Mouse (Mus musculus): ENCODE measurements around the gene Eapp. TPM values are rescaled to one million over a fixed set of nuclear protein-coding genes. Genes with fewer than 3 reads are reported as not detected.

Eapp gene
- polyA plus RNA-seq, 1 experiment: 7.1 TPM

GRCm38 (mm10) chr12:54656039-54656395 is 39.7 kb downstream of the Eapp start:
- Histone ChIP-seq H3K27me3 (ENCODE audit: control insufficient read depth, insufficient read depth, low read length) (no peaks in the 10 kb centered on the region), H3K27ac (ENCODE audit: insufficient read depth, low read length) (peak overlapping the region; percentile 61)
- WGBS: under 1% methylated on average over 22 of the region's 22 CpGs

GRCm38 (mm10) chr12:54655292-54656038 is 40.2 kb downstream of the Eapp start:
- Histone ChIP-seq H3K4me3 (ENCODE audit: extremely low read depth, insufficient read depth, insufficient read length) (peak overlapping the region; percentile 95), H3K4me1 (ENCODE audit: control insufficient read depth, insufficient read depth, insufficient read length) (peaks cover 5% of the 10 kb centered on the region; the same call in 1 of the 2 replicates), H3K27ac (ENCODE audit: insufficient read depth, low read length) (0 out of 2 replicates have a peak overlapping the region, but pooled peaks have one; percentile 61), H3K36me3 (ENCODE audit: control insufficient read depth, insufficient read depth, low read length) (no peaks in the 10 kb centered on the region), H3K27me3 (ENCODE audit: control insufficient read depth, insufficient read depth, low read length) (no peaks in the 10 kb centered on the region)
- TF ChIP-seq POLR2A (IDR thresholded peaks at IDR 0.05; ENCODE audit: low read depth, low read length) (no peak), CTCF (IDR thresholded peaks at IDR 0.05; ENCODE audit: extremely low read depth, insufficient read depth, insufficient read length, insufficient replicate concordance) (no peak)
- WGBS: 8% methylated on average over 16 of the region's 16 CpGs
- DNase-seq (ENCODE audit: low read depth in 1 of 2, low spot score in 2 of 2): peak in 1 of 2 experiments; percentile 3

More at GRCm38 (mm10) chr12:54656039-54656395, 39.7 kb downstream of the Eapp start:
- Histone ChIP-seq H3K36me3 (ENCODE audit: control insufficient read depth, insufficient read depth, low read length) (no peaks in the 10 kb centered on the region), H3K4me3 (ENCODE audit: extremely low read depth, insufficient read depth, insufficient read length) (peak overlapping the region; percentile 95), H3K4me1 (ENCODE audit: control insufficient read depth, insufficient read depth, insufficient read length) (peaks cover 5% of the 10 kb centered on the region; the same call in 1 of the 2 replicates)
- no peak for DNase-seq (ENCODE audit: low read depth in 1 of 2, low spot score in 2 of 2)
- TF ChIP-seq POLR2A (IDR thresholded peaks at IDR 0.05; ENCODE audit: low read depth, low read length) (no peak), CTCF (IDR thresholded peaks at IDR 0.05; ENCODE audit: extremely low read depth, insufficient read depth, insufficient read length, insufficient replicate concordance) (no peak)

- 49% methylated on average over 1 of the region's 1 CpGs for whole genome bisulfite sequencing
- no peak overlapping the region for H3K27ac ChIP-seq (ENCODE audit: insufficient read depth, low read length)
- H3K27me3 ChIP-seq (ENCODE audit: control insufficient read depth, insufficient read depth, low read length): no peaks in the 10 kb centered on the region
- peaks cover 5% of the 10 kb centered on the region; the same call in 1 of the 2 replicates for H3K4me1 ChIP-seq (ENCODE audit: control insufficient read depth, insufficient read depth, insufficient read length)
- H3K4me3 ChIP-seq (ENCODE audit: extremely low read depth, insufficient read depth, insufficient read length): no peak overlapping the region
- H3K36me3 ChIP-seq (ENCODE audit: control insufficient read depth, insufficient read depth, low read length): 0 out of 2 replicates have a peak, but pooled peaks cover 1% of the 10 kb centered on the region
- no peak for DNase-seq (ENCODE audit: low read depth in 1 of 2, low spot score in 2 of 2)
- no peak for TF ChIP-seq POLR2A (IDR thresholded peaks at IDR 0.05; ENCODE audit: low read depth, low read length)
- no peak for TF ChIP-seq CTCF (IDR thresholded peaks at IDR 0.05; ENCODE audit: extremely low read depth, insufficient read depth, insufficient read length, insufficient replicate concordance)
Observed at GRCm38 (mm10) chr12:54654741-54655140, 41.0 kb downstream of the Eapp start.

- TF ChIP-seq CTCF (IDR thresholded peaks at IDR 0.05; ENCODE audit: extremely low read depth, insufficient read depth, insufficient read length, insufficient replicate concordance) (no peak), POLR2A (IDR thresholded peaks at IDR 0.05; ENCODE audit: low read depth, low read length) (no peak)
- H3K36me3 ChIP-seq (ENCODE audit: control insufficient read depth, insufficient read depth, low read length): 0 out of 2 replicates have a peak, but pooled peaks cover 1% of the 10 kb centered on the region
- H3K4me3 ChIP-seq (ENCODE audit: extremely low read depth, insufficient read depth, insufficient read length): no peak overlapping the region
- no peak for DNase-seq (ENCODE audit: low read depth in 1 of 2, low spot score in 2 of 2)
- peaks cover 5% of the 10 kb centered on the region; the same call in 1 of the 2 replicates for H3K4me1 ChIP-seq (ENCODE audit: control insufficient read depth, insufficient read depth, insufficient read length)
- no peak overlapping the region for H3K27ac ChIP-seq (ENCODE audit: insufficient read depth, low read length)
- H3K27me3 ChIP-seq (ENCODE audit: control insufficient read depth, insufficient read depth, low read length): no peaks in the 10 kb centered on the region
- 34% methylated on average over 4 of the region's 4 CpGs for WGBS
Observed at GRCm38 (mm10) chr12:54654141-54654540, 41.6 kb downstream of the Eapp start.

GRCm38 (mm10) chr12:54652346-54652745 is 43.4 kb downstream of the Eapp start:
- no peak overlapping the region for H3K4me3 ChIP-seq (ENCODE audit: extremely low read depth, insufficient read depth, insufficient read length)
- H3K27ac ChIP-seq (ENCODE audit: insufficient read depth, low read length): no peak overlapping the region

GRCm38 (mm10) chr12:54651820-54652219 is 43.9 kb downstream of the Eapp start:
- H3K36me3 ChIP-seq (ENCODE audit: control insufficient read depth, insufficient read depth, low read length): 0 out of 2 replicates have a peak, but pooled peaks cover 1% of the 10 kb centered on the region
- H3K4me3 ChIP-seq (ENCODE audit: extremely low read depth, insufficient read depth, insufficient read length): no peak overlapping the region
- peaks cover 3% of the 10 kb centered on the region; the same call in 1 of the 2 replicates for H3K4me1 ChIP-seq (ENCODE audit: control insufficient read depth, insufficient read depth, insufficient read length)
- 35% methylated on average over 8 of the region's 8 CpGs for WGBS
- no peak overlapping the region for H3K27ac ChIP-seq (ENCODE audit: insufficient read depth, low read length)
- DNase-seq (ENCODE audit: low read depth in 1 of 2, low spot score in 2 of 2): no peak
- no peak for TF ChIP-seq POLR2A (IDR thresholded peaks at IDR 0.05; ENCODE audit: low read depth, low read length)
- no peaks in the 10 kb centered on the region for H3K27me3 ChIP-seq (ENCODE audit: control insufficient read depth, insufficient read depth, low read length)

More at GRCm38 (mm10) chr12:54652346-54652745, 43.4 kb downstream of the Eapp start:
- no peak for DNase-seq (ENCODE audit: low read depth in 1 of 2, low spot score in 2 of 2)
- WGBS: 37% methylated on average over 12 of the region's 12 CpGs
- Histone ChIP-seq H3K36me3 (ENCODE audit: control insufficient read depth, insufficient read depth, low read length) (0 out of 2 replicates have a peak, but pooled peaks cover 1% of the 10 kb centered on the region), H3K27me3 (ENCODE audit: control insufficient read depth, insufficient read depth, low read length) (no peaks in the 10 kb centered on the region), H3K4me1 (ENCODE audit: control insufficient read depth, insufficient read depth, insufficient read length) (peaks cover 5% of the 10 kb centered on the region; the same call in 1 of the 2 replicates)
- TF ChIP-seq CTCF (IDR thresholded peaks at IDR 0.05; ENCODE audit: extremely low read depth, insufficient read depth, insufficient read length, insufficient replicate concordance) (no peak), POLR2A (IDR thresholded peaks at IDR 0.05; ENCODE audit: low read depth, low read length) (no peak)

- TF ChIP-seq CTCF (IDR thresholded peaks at IDR 0.05; ENCODE audit: extremely low read depth, insufficient read depth, insufficient read length, insufficient replicate concordance) (no peak), POLR2A (IDR thresholded peaks at IDR 0.05; ENCODE audit: low read depth, low read length) (no peak)
- H3K27me3 ChIP-seq (ENCODE audit: control insufficient read depth, insufficient read depth, low read length): no peaks in the 10 kb centered on the region
- no peak for DNase-seq (ENCODE audit: low read depth in 1 of 2, low spot score in 2 of 2)
- H3K36me3 ChIP-seq (ENCODE audit: control insufficient read depth, insufficient read depth, low read length): 0 out of 2 replicates have a peak, but pooled peaks cover 1% of the 10 kb centered on the region
- no peak overlapping the region for H3K4me3 ChIP-seq (ENCODE audit: extremely low read depth, insufficient read depth, insufficient read length)
- H3K27ac ChIP-seq (ENCODE audit: insufficient read depth, low read length): no peak overlapping the region
- peaks cover 2% of the 10 kb centered on the region; the same call in 1 of the 2 replicates for H3K4me1 ChIP-seq (ENCODE audit: control insufficient read depth, insufficient read depth, insufficient read length)
- WGBS: 84% methylated on average over 1 of the region's 1 CpGs
Observed at GRCm38 (mm10) chr12:54651158-54651557, 44.5 kb downstream of the Eapp start.

All from spleen, adult 2 months (tissue).